Mouse (Mus musculus) erythroblast, embryonic 14.5 days (primary cell): ENCODE results near the gene Hoxa9. TPM values are rescaled to one million over a fixed set of nuclear protein-coding genes. Genes with fewer than 3 reads are reported as not detected.

Source experiments
- H3K27me3 ChIP-seq: 2 replicates; pipeline ENCODE4 v1.6.1; 2012; ENCODE audit warnings: inconsistent platforms; ENCODE audit not compliant: control insufficient read depth
- H3K36me3 ChIP-seq: 2 replicates; pipeline ENCODE4 v1.6.1; 2012; ENCODE audit warnings: mild to moderate bottlenecking, inconsistent platforms; ENCODE audit not compliant: control insufficient read depth
- H3K4me1 ChIP-seq: 2 replicates; pipeline ENCODE4 v1.6.1; 2012; ENCODE audit warnings: inconsistent platforms; ENCODE audit not compliant: control insufficient read depth
- H3K4me3 ChIP-seq: replicated peaks from 2 replicates; pipeline ENCODE3; 2012; ENCODE audit warnings: moderate library complexity, mild to moderate bottlenecking, inconsistent platforms
- H3K9me3 ChIP-seq: 2 replicates; pipeline ENCODE4 v1.6.1; 2012; ENCODE audit warnings: low read length, inconsistent platforms, mixed read lengths; ENCODE audit not compliant: control insufficient read depth
- GATA1 ChIP-seq: IDR thresholded peaks from 2 replicates; pipeline ENCODE4 v1.6.1; 2012; ENCODE audit warnings: low read length, inconsistent platforms, mixed read lengths
- TAL1 ChIP-seq: IDR thresholded peaks from 3 replicates; pipeline ENCODE4 v1.6.1; 2012; ENCODE audit warnings: low read length, inconsistent platforms, mixed read lengths
- polyA plus RNA-seq: library from polyadenylated mRNA; stranded (reverse); fragments of >175 nt; gene quantifications from 2 replicates; pipeline ENCODE4 v1.2.3, GENCODE M21; 2012

Hoxa9 gene
- polyA plus RNA-seq, 1 experiment, result not detected

DNA sequence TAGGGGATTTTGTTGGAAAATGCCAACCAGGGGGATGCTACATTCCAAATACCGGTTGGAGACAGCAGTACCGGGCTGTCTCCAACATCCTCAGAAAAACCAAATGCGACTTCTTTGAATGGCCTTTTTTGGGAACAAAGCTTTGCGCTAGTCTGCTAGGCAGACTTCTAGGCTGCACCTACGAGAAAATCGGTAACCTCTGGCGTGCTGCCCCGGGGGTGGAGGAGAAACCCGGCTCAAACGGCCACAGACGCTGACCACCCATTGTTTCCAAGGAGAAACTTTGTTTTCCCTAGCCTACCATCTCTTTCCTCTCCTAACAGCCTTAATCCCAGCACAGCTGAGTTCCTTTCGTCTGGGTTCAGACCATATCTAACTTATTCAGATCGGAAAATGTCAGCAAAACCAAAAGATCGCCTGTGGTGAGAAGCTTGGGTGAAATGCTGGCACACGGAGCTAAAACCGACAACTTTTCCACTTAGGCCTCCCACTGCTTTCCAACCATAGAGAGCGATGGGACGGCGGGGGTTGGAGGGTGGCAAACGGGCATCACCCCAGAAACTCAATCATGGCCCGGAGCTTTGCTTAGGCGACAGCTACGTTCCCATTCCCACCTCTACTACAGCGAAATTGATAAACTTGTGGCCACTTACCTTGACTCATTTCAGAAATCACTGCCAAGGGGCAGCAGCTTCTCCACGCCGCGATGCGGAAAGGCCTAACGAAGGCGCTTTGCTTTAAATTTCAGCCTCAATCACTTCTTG is 8.9 kb upstream of the Hoxa9 start:
- Histone ChIP-seq H3K27me3 (peaks cover 100% of the 10 kb centered on the region), H3K9me3 (no peaks in the 10 kb centered on the region), H3K4me3 (no peak overlapping the region), H3K36me3 (no peaks in the 10 kb centered on the region), H3K4me1 (no peaks in the 10 kb centered on the region)
- TF ChIP-seq TAL1 (no peak), GATA1 (no peak)

DNA sequence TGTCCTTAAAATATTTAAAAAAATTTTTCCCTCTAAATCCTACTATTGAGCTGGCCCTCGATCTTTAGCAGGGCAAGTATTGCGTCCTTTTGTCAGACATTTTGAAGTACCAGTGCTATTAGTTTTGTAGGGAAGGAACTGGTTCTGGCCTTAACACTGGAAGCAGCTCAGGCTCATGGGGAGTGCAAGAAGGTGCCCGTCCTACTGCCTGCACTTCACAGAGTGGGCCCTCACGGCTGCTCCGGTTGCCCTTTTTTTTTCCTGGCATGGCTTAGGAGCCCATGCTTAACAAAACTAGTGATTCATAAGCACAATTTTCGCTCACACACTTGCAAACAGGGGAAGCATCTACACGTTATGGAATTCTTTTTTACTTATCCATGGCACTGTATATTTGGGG is 8.1 kb upstream of the Hoxa9 start:
- peaks cover 100% of the 10 kb centered on the region for H3K27me3 ChIP-seq
- H3K36me3 ChIP-seq, result no peaks in the 10 kb centered on the region
- H3K9me3 ChIP-seq, result no peaks in the 10 kb centered on the region; the same call in 1 of the 2 replicates
- TF ChIP-seq GATA1 (no peak), TAL1 (no peak)
- H3K4me3 ChIP-seq, result no peak overlapping the region
- H3K4me1 ChIP-seq, result no peaks in the 10 kb centered on the region

- TF ChIP-seq TAL1 (no peak), GATA1 (no peak)
- Histone ChIP-seq H3K27me3 (peaks cover 100% of the 10 kb centered on the region), H3K4me1 (no peaks in the 10 kb centered on the region), H3K36me3 (no peaks in the 10 kb centered on the region), H3K4me3 (no peak overlapping the region), H3K9me3 (no peaks in the 10 kb centered on the region; the same call in 1 of the 2 replicates)
Measured at GRCm38 (mm10) chr6:52238155-52238545, 7.3 kb upstream of the Hoxa9 start.

GRCm38 (mm10) chr6:52237346-52238154 is 6.7 kb upstream of the Hoxa9 start:
- no peak for TF ChIP-seq GATA1
- TF ChIP-seq TAL1, result no peak
- H3K4me1 ChIP-seq, result no peaks in the 10 kb centered on the region
- H3K36me3 ChIP-seq, result no peaks in the 10 kb centered on the region
- H3K9me3 ChIP-seq, result no peaks in the 10 kb centered on the region; the same call in 1 of the 2 replicates
- H3K4me3 ChIP-seq, result no peak overlapping the region
- H3K27me3 ChIP-seq, result peaks cover 100% of the 10 kb centered on the region

DNA sequence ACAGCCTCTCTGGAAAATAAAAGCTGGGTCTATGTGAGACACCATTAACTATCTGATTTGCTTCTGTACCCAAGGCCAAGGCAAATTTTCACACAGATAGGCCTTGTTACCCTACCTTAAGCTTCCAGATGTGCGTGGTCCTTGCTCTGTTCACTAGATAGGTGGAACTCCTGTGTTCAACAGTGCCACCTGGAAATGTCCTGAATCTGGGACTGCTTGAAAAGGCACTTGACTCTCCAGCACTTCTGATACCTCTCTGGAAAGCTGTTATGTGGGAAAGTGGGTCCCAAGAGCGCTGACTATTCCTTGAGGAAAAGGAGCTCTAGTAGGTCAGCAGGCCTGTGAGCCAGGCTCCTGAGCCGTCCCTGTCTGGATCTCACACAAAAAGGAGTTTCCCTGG is 5.9 kb upstream of the Hoxa9 start:
- TF ChIP-seq GATA1 (no peak), TAL1 (no peak)
- Histone ChIP-seq H3K27me3 (peaks cover 100% of the 10 kb centered on the region), H3K4me1 (no peaks in the 10 kb centered on the region), H3K36me3 (no peaks in the 10 kb centered on the region), H3K4me3 (no peak overlapping the region), H3K9me3 (no peaks in the 10 kb centered on the region; the same call in 1 of the 2 replicates)

GRCm38 (mm10) chr6:52235866-52236265 is 5.0 kb upstream of the Hoxa9 start:
- Histone ChIP-seq H3K27me3 (peaks cover 100% of the 10 kb centered on the region), H3K4me1 (no peaks in the 10 kb centered on the region), H3K9me3 (no peaks in the 10 kb centered on the region; the same call in 1 of the 2 replicates), H3K4me3 (no peak overlapping the region), H3K36me3 (no peaks in the 10 kb centered on the region)
- TF ChIP-seq GATA1, result no peak
- no peak for TF ChIP-seq TAL1

- no peak overlapping the region for H3K4me3 ChIP-seq
- no peaks in the 10 kb centered on the region; the same call in 1 of the 2 replicates for H3K9me3 ChIP-seq
- H3K4me1 ChIP-seq, result no peaks in the 10 kb centered on the region
- peaks cover 100% of the 10 kb centered on the region for H3K27me3 ChIP-seq
- TF ChIP-seq TAL1 (no peak), GATA1 (no peak)
- no peaks in the 10 kb centered on the region for H3K36me3 ChIP-seq
Measured at GRCm38 (mm10) chr6:52235267-52235666, 4.4 kb upstream of the Hoxa9 start.

DNA sequence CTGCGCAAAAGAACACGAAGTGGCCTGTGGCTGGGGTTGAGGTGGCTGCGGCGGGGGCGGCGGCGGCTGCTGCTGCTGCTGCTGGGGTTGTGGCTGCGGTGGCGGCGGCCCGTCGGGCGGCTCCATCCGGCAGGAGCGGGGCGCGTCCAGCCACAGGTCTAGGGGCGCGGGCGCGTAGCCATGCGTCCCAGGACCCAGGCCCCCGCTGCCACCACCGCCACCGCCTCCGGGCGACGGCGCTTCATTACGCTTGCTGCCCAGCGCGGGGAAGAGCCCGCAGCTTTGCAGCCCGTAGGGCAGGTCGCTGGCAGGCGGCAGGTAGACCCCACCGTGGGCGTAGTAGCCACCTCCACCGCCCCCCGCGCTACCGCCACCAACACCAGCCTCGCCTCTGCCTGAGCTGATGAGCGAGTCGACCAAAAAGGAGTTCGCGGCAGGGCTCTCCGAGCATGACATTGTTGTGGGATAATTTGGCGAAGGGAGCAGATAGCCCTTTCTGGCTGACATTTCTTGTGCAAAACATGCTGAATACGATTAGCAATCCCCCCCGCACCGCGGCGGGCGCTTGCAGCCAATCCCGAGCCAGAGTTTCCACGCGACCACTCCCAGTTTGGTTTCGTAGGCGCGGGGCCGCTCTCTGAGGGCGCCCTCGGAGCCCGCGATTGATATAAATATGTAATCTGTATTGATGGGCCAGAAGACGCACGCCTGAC is 3.7 kb upstream of the Hoxa9 start:
- H3K9me3 ChIP-seq, result no peaks in the 10 kb centered on the region; the same call in 1 of the 2 replicates
- H3K4me3 ChIP-seq, result no peak overlapping the region
- peaks cover 100% of the 10 kb centered on the region for H3K27me3 ChIP-seq

More for the DNA sequence above, 3.7 kb upstream of the Hoxa9 start:
- Histone ChIP-seq H3K4me1 (no peaks in the 10 kb centered on the region), H3K36me3 (no peaks in the 10 kb centered on the region)
- no peak for TF ChIP-seq GATA1
- no peak for TF ChIP-seq TAL1
